Mouse (Mus musculus) testis, adult 2 months (tissue): Measurements from ENCODE around the gene Fcer1g. TPM values are rescaled to one million over a fixed set of nuclear protein-coding genes. Genes with fewer than 3 reads are reported as not detected.

Experiments used
- H3K27ac ChIP-seq: fragments of 200-500 bp; 2 replicates; pipeline ENCODE4 v1.5.1; 2012; ENCODE audit warnings: low read depth, low read length; ENCODE audit not compliant: control insufficient read depth, insufficient read depth
- H3K27me3 ChIP-seq: fragments of 200-500 bp; 2 replicates; pipeline ENCODE4 v1.6.1; 2012; ENCODE audit warnings: mild to moderate bottlenecking, low read length, moderate library complexity; ENCODE audit not compliant: control insufficient read depth, insufficient read depth
- H3K36me3 ChIP-seq: fragments of 200-500 bp; 2 replicates; pipeline ENCODE4 v1.6.1; 2012; ENCODE audit warnings: mild to moderate bottlenecking, low read length; ENCODE audit not compliant: control insufficient read depth, insufficient read depth
- H3K4me1 ChIP-seq: fragments of 200-500 bp; 2 replicates; pipeline ENCODE4 v1.6.1; 2012; ENCODE audit warnings: low read length; ENCODE audit not compliant: control insufficient read depth, insufficient read depth
- H3K4me3 ChIP-seq: fragments of 200-500 bp; 2 replicates; pipeline ENCODE4 v1.5.1; 2012; ENCODE audit warnings: low read depth, mild to moderate bottlenecking, low read length, moderate library complexity, mixed read lengths; ENCODE audit not compliant: control insufficient read depth
- CTCF ChIP-seq: fragments of 200-500 bp; IDR thresholded peaks from 2 replicates; pipeline ENCODE4 v1.5.1; 2012; ENCODE audit warnings: low read depth, mild to moderate bottlenecking, inconsistent platforms, low read length, moderate library complexity; ENCODE audit not compliant: control insufficient read depth, insufficient read depth, insufficient replicate concordance
- POLR2A ChIP-seq: fragments of 200-500 bp; IDR thresholded peaks from 2 replicates; pipeline ENCODE4 v1.6.1; 2012; ENCODE audit warnings: low read depth, mild to moderate bottlenecking, inconsistent platforms, low read length, moderate library complexity; ENCODE audit not compliant: control insufficient read depth
- polyA plus RNA-seq: library from polyadenylated mRNA; depleted of rRNA; stranded (reverse); fragments of >200 nt; gene quantifications from 2 replicates; pipeline ENCODE4 v1.2.3, GENCODE M21; 2012; rRNA removed

Fcer1g gene
- polyA plus RNA-seq = 5.8 and 8.2 TPM in 2 replicates

DNA sequence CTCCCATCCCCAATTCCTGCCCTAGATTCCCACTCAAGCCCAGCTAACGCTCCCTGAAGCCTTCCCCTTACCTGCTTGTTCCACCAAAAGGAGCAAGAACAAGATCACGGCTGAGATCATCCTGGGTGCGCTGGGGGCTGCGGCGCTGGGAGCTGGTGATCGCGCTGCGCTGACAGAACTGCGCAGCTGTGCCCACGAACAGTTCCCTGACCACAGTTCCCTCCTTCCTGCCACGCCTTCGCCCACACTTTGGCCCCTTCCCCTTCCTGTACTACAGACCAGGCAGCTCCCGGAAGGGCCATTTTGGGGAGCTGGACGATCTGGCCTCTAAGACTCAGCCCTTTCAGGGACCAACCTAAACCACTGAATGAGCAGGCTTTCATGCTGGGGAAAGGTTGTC is at the start of gene Fcer1g:
Gene Fcer1g, minus strand, starts transcription at position 240 of the 400 bp plus-strand sequence.
- no peaks in the 10 kb centered on the region for H3K27me3 ChIP-seq
- peaks cover 2% of the 10 kb centered on the region; the same call in 1 of the 2 replicates for H3K4me1 ChIP-seq
- H3K36me3 ChIP-seq = peaks cover 7% of the 10 kb centered on the region
- 0 out of 2 replicates have a peak, but pooled peaks have one; percentile 12 for TF ChIP-seq POLR2A
- TF ChIP-seq CTCF = no peak
- peak within 1 kb of the TSS; percentile 88 for H3K27ac ChIP-seq
- H3K4me3 ChIP-seq = no peak within 1 kb of the TSS; the same call in 1 of the 2 replicates

DNA sequence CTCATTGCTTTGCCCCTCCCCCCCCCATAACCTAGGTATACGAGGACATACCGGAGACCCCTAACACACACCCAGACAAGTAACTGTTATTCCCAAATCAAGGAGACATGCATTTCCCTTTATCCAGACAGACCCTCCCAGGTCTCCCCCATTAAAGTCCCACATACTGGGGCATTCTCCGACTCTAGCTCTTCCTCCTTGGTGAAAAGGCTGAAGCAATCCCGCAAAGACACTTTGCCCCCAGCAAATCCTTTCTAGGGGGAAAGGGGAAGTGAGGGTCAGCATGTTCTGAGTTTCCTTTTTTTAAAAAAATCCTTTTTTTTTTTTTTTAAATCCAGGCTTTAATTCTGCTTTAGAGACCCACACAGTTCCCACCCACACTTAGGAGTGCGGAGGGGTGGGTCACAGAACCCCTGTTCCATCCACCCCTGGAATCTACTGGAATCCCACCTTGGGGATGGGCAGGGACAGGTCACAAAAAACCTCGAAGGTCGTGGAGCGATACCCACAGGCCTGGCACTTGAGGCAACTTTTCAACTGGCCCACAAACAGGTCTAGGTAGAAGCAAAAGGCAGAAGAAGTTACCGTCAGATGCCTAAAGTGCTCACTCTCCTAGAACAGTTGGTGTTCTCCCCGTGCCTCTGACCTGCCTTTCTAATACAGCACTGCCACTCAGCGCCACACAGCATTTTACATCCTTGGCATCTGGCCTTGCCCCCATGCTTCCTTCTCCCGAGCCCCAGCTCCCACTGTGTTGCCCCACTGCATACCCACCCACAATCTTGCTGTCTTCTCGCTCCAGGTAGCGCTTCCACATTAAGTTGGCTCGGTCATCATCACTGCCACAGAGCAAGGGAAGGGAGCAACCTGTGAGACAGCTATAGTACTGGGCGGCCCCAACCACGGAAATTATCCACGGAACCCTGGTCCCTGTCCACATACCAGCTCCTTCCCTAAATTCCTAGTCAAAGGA is 49.3 kb upstream of the Fcer1g start:
- H3K27me3 ChIP-seq = no peaks in the 10 kb centered on the region
- H3K4me1 ChIP-seq = peaks cover 35% of the 10 kb centered on the region
- H3K36me3 ChIP-seq = no peaks in the 10 kb centered on the region
- TF ChIP-seq CTCF (no peak), POLR2A (no peak)
- no peak overlapping the region for H3K27ac ChIP-seq
- H3K4me3 ChIP-seq = no peak overlapping the region

GRCm38 (mm10) chr1:171282086-171282805 is 48.1 kb upstream of the Fcer1g start:
- TF ChIP-seq CTCF = no peak
- no peak for TF ChIP-seq POLR2A
- Histone ChIP-seq H3K4me1 (peaks cover 31% of the 10 kb centered on the region), H3K36me3 (no peaks in the 10 kb centered on the region), H3K27ac (no peak overlapping the region), H3K4me3 (peak overlapping the region; percentile 96), H3K27me3 (no peaks in the 10 kb centered on the region)

GRCm38 (mm10) chr1:171281528-171281923 is 47.4 kb upstream of the Fcer1g start:
- Histone ChIP-seq H3K27me3 (no peaks in the 10 kb centered on the region), H3K36me3 (no peaks in the 10 kb centered on the region), H3K4me1 (peaks cover 28% of the 10 kb centered on the region), H3K4me3 (peak overlapping the region; percentile 96), H3K27ac (peak overlapping the region; percentile 95)
- peak; percentile 48; the same call in 1 of the 2 replicates for TF ChIP-seq CTCF
- no peak for TF ChIP-seq POLR2A

- no peaks in the 10 kb centered on the region for H3K27me3 ChIP-seq
- H3K4me3 ChIP-seq = peak within 1 kb of the TSS; percentile 96
- TF ChIP-seq POLR2A = 0 out of 2 replicates have a peak, but pooled peaks have one; percentile 26
- no peak for TF ChIP-seq CTCF
- H3K27ac ChIP-seq = peak within 1 kb of the TSS; percentile 95
- H3K4me1 ChIP-seq = peaks cover 26% of the 10 kb centered on the region
- H3K36me3 ChIP-seq = no peaks in the 10 kb centered on the region
These were observed 46.9 kb upstream of the Fcer1g start, which contains the start of gene Ppox for GRCm38 (mm10) chr1:171280916-171281527. TSS of gene Ppox (minus strand) at chr1:171281186.

DNA sequence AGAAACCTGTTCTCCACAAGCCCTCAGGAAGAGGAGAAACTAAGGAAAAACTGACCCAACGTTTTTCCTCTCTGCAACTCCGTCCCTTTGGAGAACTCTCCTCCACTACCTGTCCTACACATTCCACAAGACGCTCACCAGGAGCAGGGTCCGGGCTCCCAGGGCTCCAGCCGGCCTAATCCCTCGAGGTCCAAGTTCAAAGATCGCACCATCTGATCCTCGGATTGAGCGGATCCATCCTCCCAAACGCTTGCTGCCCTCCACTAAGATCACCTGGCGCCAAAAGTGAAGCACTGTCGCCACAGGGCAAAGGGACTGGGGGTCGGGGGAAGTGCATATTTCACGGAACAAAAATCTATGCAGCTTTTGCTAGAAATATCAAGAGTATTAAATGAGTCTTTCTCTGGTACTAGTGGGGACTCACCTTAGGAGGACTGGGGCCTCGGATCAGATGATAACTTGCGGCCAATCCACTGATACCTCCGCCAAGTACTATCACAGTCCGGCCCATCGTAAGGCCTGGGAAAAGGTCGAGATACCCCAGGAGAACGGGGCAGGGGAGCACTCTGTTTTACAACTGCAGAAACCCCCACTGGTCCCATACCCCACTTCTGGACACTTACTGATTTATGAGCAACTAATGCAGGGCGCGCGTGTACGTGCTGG is 46.2 kb upstream of the Fcer1g start:
- Histone ChIP-seq H3K4me1 (peaks cover 25% of the 10 kb centered on the region), H3K36me3 (no peaks in the 10 kb centered on the region), H3K4me3 (peak overlapping the region; percentile 96), H3K27me3 (no peaks in the 10 kb centered on the region), H3K27ac (no peak overlapping the region; the same call in 1 of the 2 replicates)
- no peak for TF ChIP-seq CTCF
- no peak for TF ChIP-seq POLR2A
